Mouse (Mus musculus): ENCODE measurements around the gene Tmem145. TPM values are rescaled to one million over a fixed set of nuclear protein-coding genes. Genes with fewer than 3 reads are reported as not detected.
A peak's percentile ranks its signal among the peaks of the same experiment; 100 is the strongest.
"Not testable (repeated sequence)": the region's sequence is repeated elsewhere in the genome, so short reads cannot be mapped to it uniquely, and the experiment has no call there.

Tmem145 gene
- total and polyA plus RNA-seq, 2 experiments from 2014 or later = 88.3 to 106 TPM

DNA sequence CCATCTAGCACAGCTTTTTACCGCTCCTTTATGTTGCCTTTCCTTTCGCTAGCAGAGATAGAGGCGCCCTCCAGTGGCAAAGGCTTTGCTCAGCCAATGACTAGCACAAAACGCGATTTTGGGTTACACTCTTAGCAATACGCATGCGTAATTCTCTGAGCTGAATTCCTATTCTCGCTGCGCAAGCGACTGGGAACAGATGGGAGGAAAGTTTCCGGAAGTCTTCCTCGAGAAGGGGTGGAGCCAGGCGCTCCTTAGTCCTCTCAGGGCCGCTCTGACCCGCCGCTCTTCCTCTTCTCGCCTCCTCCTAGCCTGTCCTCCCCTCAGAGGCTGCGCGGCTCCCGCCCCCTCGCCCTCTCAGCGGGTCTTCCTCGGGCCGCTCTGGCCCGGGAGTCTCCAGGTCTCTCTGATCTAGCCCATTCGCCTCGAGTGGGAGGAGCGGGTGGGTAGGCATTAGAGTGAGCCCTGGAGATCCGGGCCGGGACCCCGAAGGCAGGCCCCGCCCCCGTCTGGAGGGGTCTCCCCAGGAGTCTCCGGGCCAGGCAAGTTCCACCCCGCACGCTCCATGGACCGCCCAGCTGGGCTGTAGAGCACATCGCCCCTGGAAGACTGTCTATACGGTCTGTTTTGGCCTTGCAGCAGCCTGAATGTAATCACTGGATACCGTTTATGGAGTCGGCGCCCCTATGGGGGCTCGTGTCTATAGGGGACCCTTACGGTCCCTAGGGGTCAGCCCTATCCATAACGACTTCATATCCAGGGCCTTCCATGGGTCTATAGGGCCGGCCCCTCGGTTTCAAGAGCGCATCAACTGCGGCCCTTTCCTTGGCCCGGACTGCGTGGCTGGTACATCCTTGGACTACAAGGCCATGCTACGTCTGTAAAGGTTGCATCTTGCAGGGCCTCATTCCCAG is 10.9 kb downstream of the Tmem145 start, which contains the start of gene Megf8:
TSS of gene Megf8 (plus strand) at position 633 of the 914 bp plus-strand sequence.
- Histone ChIP-seq H3K4me1 (ENCODE audit: insufficient read depth, low read length) (peaks cover 14% of the 10 kb centered on the region; the same call in 1 of the 2 replicates), H3K9ac (replicated peaks; ENCODE audit: low read length) (peak within 1 kb of the TSS; percentile 88), H3K9me3 (ENCODE audit: low read length) (no peaks in the 10 kb centered on the region), H3K4me3 (ENCODE audit: low read length) (peak within 1 kb of the TSS; percentile 65), H3K4me2 (ENCODE audit: low read depth, low read length) (peak within 1 kb of the TSS; percentile 96), H3K36me3 (ENCODE audit: insufficient read depth, low read length) (no peaks in the 10 kb centered on the region), H3K27ac (peak within 1 kb of the TSS; percentile 91), H3K27me3 (ENCODE audit: insufficient read depth, low read length) (peaks cover 16% of the 10 kb centered on the region; the same call in 1 of the 2 replicates)
- peak; percentile 94 for TF ChIP-seq CTCF (IDR thresholded peaks at IDR 0.05; ENCODE audit: low read depth)
- ATAC-seq (peak; percentile 99), DNase-seq (ENCODE audit: low spot score) (peak; percentile 100)
- under 1% methylated on average over 52 of the region's 52 CpGs for WGBS

GRCm38 (mm10) chr7:25317446-25317999 is 11.6 kb downstream of the Tmem145 start:
- DNase-seq (ENCODE audit: low spot score) (peak; percentile 46), ATAC-seq (no peak)
- Histone ChIP-seq H3K36me3 (ENCODE audit: insufficient read depth, low read length) (no peaks in the 10 kb centered on the region), H3K4me3 (ENCODE audit: low read length) (peak overlapping the region; percentile 65), H3K4me2 (ENCODE audit: low read depth, low read length) (peak overlapping the region; percentile 96), H3K27me3 (ENCODE audit: insufficient read depth, low read length) (peaks cover 13% of the 10 kb centered on the region; the same call in 1 of the 2 replicates), H3K27ac (peak overlapping the region; percentile 91), H3K4me1 (ENCODE audit: insufficient read depth, low read length) (peaks cover 18% of the 10 kb centered on the region; the same call in 1 of the 2 replicates), H3K9ac (replicated peaks; ENCODE audit: low read length) (peak overlapping the region; percentile 88), H3K9me3 (ENCODE audit: low read length) (no peaks in the 10 kb centered on the region)
- TF ChIP-seq CTCF (IDR thresholded peaks at IDR 0.05; ENCODE audit: low read depth) = no peak
- 11% methylated on average over 21 of the region's 21 CpGs for WGBS

GRCm38 (mm10) chr7:25322058-25322484 is 16.2 kb downstream of the Tmem145 start:
- Histone ChIP-seq H3K9ac (replicated peaks; ENCODE audit: low read length) (no peak overlapping the region), H3K27me3 (ENCODE audit: insufficient read depth, low read length) (no peaks in the 10 kb centered on the region), H3K36me3 (ENCODE audit: insufficient read depth, low read length) (no peaks in the 10 kb centered on the region), H3K27ac (peak overlapping the region; percentile 36; the same call in 1 of the 2 replicates), H3K4me1 (ENCODE audit: insufficient read depth, low read length) (peaks cover 8% of the 10 kb centered on the region; the same call in 1 of the 2 replicates), H3K4me3 (ENCODE audit: low read length) (no peak overlapping the region), H3K9me3 (ENCODE audit: low read length) (no peaks in the 10 kb centered on the region), H3K4me2 (ENCODE audit: low read depth, low read length) (0 out of 2 replicates have a peak overlapping the region, but pooled peaks have one; percentile 13)
- WGBS = 10% methylated on average over 6 of the region's 6 CpGs
- ATAC-seq = no peak
- no peak for TF ChIP-seq CTCF (IDR thresholded peaks at IDR 0.05; ENCODE audit: low read depth)
- DNase-seq (ENCODE audit: low spot score) = peak; percentile 9

DNA sequence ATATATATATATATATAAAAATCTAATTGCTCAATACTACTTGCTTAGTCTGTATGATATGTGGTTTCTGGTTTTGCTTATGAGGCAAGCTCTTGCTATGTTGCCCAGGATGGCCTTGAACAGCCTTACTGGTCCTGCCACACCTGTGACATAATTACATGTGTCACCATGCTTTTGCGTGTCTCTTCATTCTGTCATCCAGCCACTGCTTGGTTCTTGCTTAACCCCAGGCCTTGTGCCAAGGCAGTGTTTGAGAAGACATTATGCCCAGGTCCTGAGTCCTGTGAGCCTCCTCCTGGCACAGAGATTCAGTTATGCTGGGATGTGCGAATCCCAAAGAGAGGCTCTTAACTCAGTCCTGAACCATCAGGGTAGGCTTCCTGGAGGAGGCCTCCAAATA is 17.3 kb downstream of the Tmem145 start:
- Histone ChIP-seq H3K27me3 (ENCODE audit: insufficient read depth, low read length) (no peaks in the 10 kb centered on the region), H3K4me2 (ENCODE audit: low read depth, low read length) (no peak overlapping the region), H3K27ac (no peak overlapping the region), H3K9ac (replicated peaks; ENCODE audit: low read length) (no peak overlapping the region), H3K4me1 (ENCODE audit: insufficient read depth, low read length) (peaks cover 8% of the 10 kb centered on the region; the same call in 1 of the 2 replicates), H3K9me3 (ENCODE audit: low read length) (no peaks in the 10 kb centered on the region), H3K36me3 (ENCODE audit: insufficient read depth, low read length) (no peaks in the 10 kb centered on the region), H3K4me3 (ENCODE audit: low read length) (no peak overlapping the region)
- TF ChIP-seq CTCF (IDR thresholded peaks at IDR 0.05; ENCODE audit: low read depth) = no peak
- no peak for ATAC-seq
- WGBS = 85% methylated on average over 2 of the region's 2 CpGs
- no peak for DNase-seq (ENCODE audit: low spot score)

DNA sequence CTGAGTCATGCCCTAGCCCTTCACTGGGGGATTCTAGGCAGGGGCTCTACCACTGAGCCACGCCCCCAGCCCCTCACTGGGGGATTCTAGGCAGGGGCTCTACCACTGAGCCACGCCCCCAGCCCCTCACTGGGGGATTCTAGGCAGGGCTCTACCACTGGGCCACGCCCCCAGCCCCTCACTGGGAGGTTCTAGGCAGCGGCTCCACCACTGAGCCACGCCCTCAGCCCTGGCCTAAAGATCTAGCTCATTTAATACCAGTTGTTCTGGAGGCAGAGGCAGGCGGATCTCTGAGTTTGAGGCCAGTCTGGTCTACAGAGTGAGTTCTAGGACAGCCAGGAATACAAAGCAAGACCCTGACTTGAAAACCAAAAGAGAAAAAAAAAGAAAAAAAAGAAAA is 19.5 kb downstream of the Tmem145 start:
- H3K27me3 ChIP-seq (ENCODE audit: insufficient read depth, low read length); H3K9me3 ChIP-seq (ENCODE audit: low read length); H3K27ac ChIP-seq; H3K4me3 ChIP-seq (ENCODE audit: low read length); H3K9ac ChIP-seq (replicated peaks; ENCODE audit: low read length); H3K4me1 ChIP-seq (ENCODE audit: insufficient read depth, low read length); H3K4me2 ChIP-seq (ENCODE audit: low read depth, low read length); H3K36me3 ChIP-seq (ENCODE audit: insufficient read depth, low read length); DNase-seq (ENCODE audit: low spot score); ATAC-seq: not testable (repeated sequence)
- WGBS = 84% methylated on average over 6 of the region's 6 CpGs

DNA sequence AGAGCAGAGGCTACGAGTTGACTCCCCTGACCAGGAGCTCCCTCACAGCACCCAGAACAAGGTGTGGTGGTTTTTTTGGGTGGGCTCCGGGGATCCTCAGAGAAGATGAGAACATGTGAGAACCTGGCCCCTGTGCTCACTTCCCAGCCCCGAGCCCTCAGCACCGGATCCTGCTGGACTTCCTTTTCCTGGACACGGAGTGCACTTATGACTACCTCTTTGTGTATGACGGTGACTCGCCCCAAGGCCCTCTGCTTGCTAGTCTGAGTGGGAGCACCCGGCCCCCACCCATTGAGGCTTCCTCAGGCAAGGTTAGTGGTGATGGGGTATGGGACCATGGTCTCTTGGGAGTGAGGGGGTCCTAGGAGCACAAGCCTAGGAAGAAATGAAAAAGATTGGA is 20.3 kb downstream of the Tmem145 start:
- WGBS = 92% methylated on average over 8 of the region's 8 CpGs
- DNase-seq (ENCODE audit: low spot score) (no peak), ATAC-seq (no peak)
- Histone ChIP-seq H3K4me1 (ENCODE audit: insufficient read depth, low read length) (peaks cover 5% of the 10 kb centered on the region; the same call in 1 of the 2 replicates), H3K9me3 (ENCODE audit: low read length) (no peaks in the 10 kb centered on the region), H3K36me3 (ENCODE audit: insufficient read depth, low read length) (peaks cover 16% of the 10 kb centered on the region; the same call in 1 of the 2 replicates), H3K9ac (replicated peaks; ENCODE audit: low read length) (no peak overlapping the region), H3K4me3 (ENCODE audit: low read length) (no peak overlapping the region), H3K27ac (no peak overlapping the region), H3K4me2 (ENCODE audit: low read depth, low read length) (no peak overlapping the region), H3K27me3 (ENCODE audit: insufficient read depth, low read length) (no peaks in the 10 kb centered on the region)
- no peak for TF ChIP-seq CTCF (IDR thresholded peaks at IDR 0.05; ENCODE audit: low read depth)
